Comparison of ENCODE assay signal across 7 mouse cellular contexts in the genomic region with DNA sequence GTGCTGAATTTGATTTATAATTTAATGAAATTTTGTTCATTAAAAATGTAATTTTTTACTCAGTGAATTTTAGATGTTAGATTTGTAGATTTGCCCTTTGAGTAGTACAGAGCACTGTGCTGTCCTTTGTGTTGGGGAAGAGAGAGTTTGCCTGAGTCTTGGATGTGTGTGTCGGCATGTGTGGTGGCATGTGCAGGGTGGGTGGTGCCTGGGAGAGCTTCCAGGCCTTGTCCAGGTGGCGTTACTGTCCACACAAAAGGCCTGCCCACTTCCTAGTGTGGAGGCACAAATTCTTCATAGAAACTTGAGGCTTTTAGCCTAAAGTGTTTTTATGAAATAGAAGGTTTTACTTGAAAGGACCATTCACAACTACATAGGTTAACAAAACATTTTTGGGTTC. TPM values are rescaled to one million over a fixed set of nuclear protein-coding genes. Genes with fewer than 3 reads are reported as not detected.
DNase-seq lines count a peak whose midpoint lies in the region; ATAC-seq and TF ChIP-seq lines count a peak whose summit lies in the region.

No protein-coding gene starts in this region.

- H3K4me3 ChIP-seq in heart, embryonic 16.5 days (ENCODE audit: low read length), result no peak overlapping the region; the same call in 1 of the 2 replicates
- peak overlapping the region; percentile 66; the same call in 1 of the 2 replicates for H3K4me3 ChIP-seq in liver, embryonic 12.5 days
- H3K4me3 ChIP-seq in liver, postnatal 0 days (ENCODE audit: low read depth, low read length), result no peak overlapping the region
- peak overlapping the region; percentile 63; the same call in 1 of the 2 replicates for H3K4me3 ChIP-seq in bone marrow macrophage, adult 2 months (ENCODE audit: insufficient read depth, low read length)
- H3K4me3 ChIP-seq in limb, embryonic 12.5 days (replicated peaks), result no peak overlapping the region

- no peak for TF ChIP-seq POLR2A in bone marrow macrophage, adult 2 months (IDR thresholded peaks at IDR 0.05; ENCODE audit: borderline replicate concordance, low read depth, low read length)

- no peak for TF ChIP-seq EP300 in liver, postnatal 0 days (IDR thresholded peaks at IDR 0.05; ENCODE audit: low read depth)

- no peak overlapping the region for H3K9ac ChIP-seq in heart, embryonic 16.5 days (ENCODE audit: low read length)
- no peak overlapping the region for H3K9ac ChIP-seq in liver, embryonic 12.5 days
- no peak overlapping the region for H3K9ac ChIP-seq in liver, postnatal 0 days (replicated peaks)
- H3K9ac ChIP-seq in limb, embryonic 12.5 days (replicated peaks), result no peak overlapping the region

- H3K4me2 ChIP-seq in heart, embryonic 16.5 days (ENCODE audit: low read depth, low read length), result peak overlapping the region; percentile 68
- peak overlapping the region; percentile 82 for H3K4me2 ChIP-seq in liver, embryonic 12.5 days
- no peak overlapping the region for H3K4me2 ChIP-seq in liver, postnatal 0 days (ENCODE audit: low read depth, low read length)
- peak overlapping the region; percentile 61; the same call in 1 of the 2 replicates for H3K4me2 ChIP-seq in limb, embryonic 12.5 days

- no peaks in the 10 kb centered on the region for H3K36me3 ChIP-seq in heart, embryonic 16.5 days (ENCODE audit: control insufficient read depth, insufficient read depth)
- no peaks in the 10 kb centered on the region for H3K36me3 ChIP-seq in liver, embryonic 12.5 days
- H3K36me3 ChIP-seq in liver, postnatal 0 days (replicated peaks; ENCODE audit: insufficient read depth, low read length), result no peaks in the 10 kb centered on the region
- H3K36me3 ChIP-seq in limb, embryonic 12.5 days, result peaks cover 19% of the 10 kb centered on the region; the same call in 1 of the 2 replicates

- H3K4me1 ChIP-seq in heart, embryonic 16.5 days (ENCODE audit: control insufficient read depth, insufficient read depth, low read length), result peaks cover 81% of the 10 kb centered on the region
- peaks cover 70% of the 10 kb centered on the region for H3K4me1 ChIP-seq in liver, embryonic 12.5 days
- H3K4me1 ChIP-seq in liver, postnatal 0 days (ENCODE audit: insufficient read depth), result peaks cover 37% of the 10 kb centered on the region
- H3K4me1 ChIP-seq in bone marrow macrophage, adult 2 months (ENCODE audit: control insufficient read depth, insufficient read depth, low read length), result peaks cover 16% of the 10 kb centered on the region
- peaks cover 94% of the 10 kb centered on the region for H3K4me1 ChIP-seq in limb, embryonic 12.5 days (replicated peaks)

- no peak for ATAC-seq in heart, embryonic 16.5 days (replicated peaks; ENCODE audit: extremely low read depth, insufficient read depth, low FRiP score)
- no peak for ATAC-seq in liver, embryonic 12.5 days
- ATAC-seq in liver, postnatal 0 days, result no peak
- ATAC-seq in limb, embryonic 12.5 days (ENCODE audit: insufficient number of reproducible peaks, insufficient read depth, low FRiP score, low TSS enrichment, low read depth), result no peak

- no peaks in the 10 kb centered on the region for H3K9me3 ChIP-seq in heart, embryonic 16.5 days (replicated peaks; ENCODE audit: control insufficient read depth, low read length)
- H3K9me3 ChIP-seq in liver, embryonic 12.5 days (replicated peaks), result no peaks in the 10 kb centered on the region
- no peaks in the 10 kb centered on the region for H3K9me3 ChIP-seq in liver, postnatal 0 days (ENCODE audit: low read length)
- H3K9me3 ChIP-seq in limb, embryonic 12.5 days, result no peaks in the 10 kb centered on the region

- TF ChIP-seq CTCF in liver, postnatal 0 days (IDR thresholded peaks at IDR 0.05; ENCODE audit: low read depth), result no peak
- no peak; the same call in 1 of the 2 replicates for TF ChIP-seq CTCF in bone marrow macrophage, adult 2 months (IDR thresholded peaks at IDR 0.05; ENCODE audit: low read depth, low read length)

- H3K27me3 ChIP-seq in heart, embryonic 16.5 days (ENCODE audit: control insufficient read depth, insufficient read depth, low read length), result no peaks in the 10 kb centered on the region
- H3K27me3 ChIP-seq in liver, embryonic 12.5 days (replicated peaks), result no peaks in the 10 kb centered on the region
- no peaks in the 10 kb centered on the region for H3K27me3 ChIP-seq in liver, postnatal 0 days (ENCODE audit: insufficient read depth, low read length)
- no peaks in the 10 kb centered on the region for H3K27me3 ChIP-seq in limb, embryonic 12.5 days

- 63% methylated on average over 2 of the region's 2 CpGs for WGBS in heart, embryonic 16.5 days
- WGBS in liver, embryonic 12.5 days (ENCODE audit: insufficient replicate concordance), result 68% methylated on average over 2 of the region's 2 CpGs
- 87% methylated on average over 2 of the region's 2 CpGs for WGBS in liver, postnatal 0 days (ENCODE audit: insufficient replicate concordance)
- 22% methylated on average over 2 of the region's 2 CpGs for WGBS in limb, embryonic 12.5 days

- no peak overlapping the region for H3K27ac ChIP-seq in heart, embryonic 16.5 days (ENCODE audit: low read length)
- peak overlapping the region; percentile 62 for H3K27ac ChIP-seq in liver, embryonic 12.5 days
- no peak overlapping the region for H3K27ac ChIP-seq in liver, postnatal 0 days (ENCODE audit: low read depth)
- H3K27ac ChIP-seq in bone marrow macrophage, adult 2 months (ENCODE audit: insufficient read depth, low read depth, low read length), result no peak overlapping the region
- no peak overlapping the region for H3K27ac ChIP-seq in limb, embryonic 12.5 days

- no peak for DNase-seq in heart, postnatal 4 days
- DNase-seq in liver, postnatal 0 days, result no peak
- no peak for DNase-seq in yolk sac, embryonic 10.5 days (ENCODE audit: low spot score)

RNA-seq across cellular contexts. Expression of a gene that starts 36.2 kb away (rescaled TPM):
- 14.7 and 23.8 TPM in 2 replicates for polyA plus RNA-seq in heart, embryonic 16.5 days (2015; fragmentation: Nextera tagmentation; extraction: Ambion mirVana)
- total RNA-seq in heart, postnatal 4 days (2021), result 100 to 1,000 TPM; 207 to 231 TPM
- polyA plus RNA-seq in liver, embryonic 12.5 days (2016; fragmentation: Nextera tagmentation; extraction: Ambion mirVana), result 8.8 and 9.7 TPM in 2 replicates
- 4.0 and 4.2 TPM in 2 replicates for polyA plus RNA-seq in liver, postnatal 0 days (2015; fragmentation: Nextera tagmentation; extraction: Ambion mirVana)
- polyA plus RNA-seq in bone marrow macrophage, adult 2 months (2012; ENCODE audit: insufficient read depth, insufficient read length, missing spikeins), result 54.5 and 62.5 TPM in 2 replicates
- 62.1 and 62.6 TPM in 2 replicates for polyA plus RNA-seq in limb, embryonic 12.5 days (2016; fragmentation: Nextera tagmentation; extraction: Ambion mirVana)

Comparison
In these comparisons a context has a peak if more than half of its experiments do, and no peak if none do; other contexts are left out.
1. H3K4me3 ChIP-seq: peak in liver, embryonic 12.5 days (single experiment) and bone marrow macrophage, adult 2 months (single experiment); none in heart, embryonic 16.5 days (single experiment), liver, postnatal 0 days (single experiment) and limb, embryonic 12.5 days (single experiment).